Mouse (Mus musculus) heart, postnatal 0 days (tissue): ENCODE results near the gene Trpv4.

Experiments used
- CTCF ChIP-seq: IDR thresholded peaks from 2 replicates; pipeline ENCODE4 v1.5.1; 2016; ENCODE audit warnings: antibody characterized with exemption, control low read depth, low read depth
- EP300 ChIP-seq: IDR thresholded peaks from 2 replicates; pipeline ENCODE4 v1.6.1; 2016; ENCODE audit warnings: antibody characterized with exemption, low read depth

DNA sequence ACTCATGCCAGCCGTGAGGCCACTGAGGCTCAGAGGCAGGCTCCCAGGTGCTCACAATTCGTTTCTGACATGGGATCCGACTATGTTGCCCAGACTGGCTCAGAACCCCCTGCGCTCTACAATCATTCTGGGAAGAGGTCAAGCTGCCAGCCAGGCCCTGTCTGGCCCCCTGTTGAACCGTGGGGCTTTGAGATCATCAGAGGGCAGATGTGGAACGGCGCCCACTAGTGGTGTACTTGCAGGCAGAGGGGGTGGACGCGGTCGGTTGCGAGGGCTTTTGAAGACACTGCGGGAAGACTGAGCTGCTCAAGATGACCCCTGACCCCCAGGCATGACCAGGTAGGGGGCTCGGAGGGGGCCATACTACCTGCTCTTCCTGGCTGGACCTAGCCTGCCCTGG lies 14.9 kb upstream of the Trpv4 start:
- TF ChIP-seq CTCF (no peak), EP300 (no peak)
